ENCODE assay signal across 11 mouse cellular contexts in genomic region chr2:27684017-27684657, GRCm38 (mm10). TPM values are rescaled to one million over a fixed set of nuclear protein-coding genes. Genes with fewer than 3 reads are reported as not detected.
DNase-seq lines count a peak whose midpoint lies in the region; ATAC-seq and TF ChIP-seq lines count a peak whose summit lies in the region.
"Had no signal": no experiment of that assay in that cellular context is flagged by ENCODE, and none has a peak within 500 bp of the region (broad histone marks: within the 10 kb centered on the region; RNA-seq: fewer than 3 reads in every experiment).

No protein-coding gene starts in this region.

- no peaks in the 10 kb centered on the region for H3K9me3 ChIP-seq in heart, embryonic 14.5 days (ENCODE audit: control insufficient read depth, low read length)
- H3K9me3 ChIP-seq in neural tube, embryonic 11.5 days (ENCODE audit: control insufficient read depth, low read length) = no peaks in the 10 kb centered on the region
- no peaks in the 10 kb centered on the region for H3K9me3 ChIP-seq in intestine, embryonic 15.5 days
- H3K9me3 ChIP-seq in stomach, postnatal 0 days (ENCODE audit: control insufficient read depth, low read length) = no peaks in the 10 kb centered on the region
- H3K9me3 ChIP-seq: limb, embryonic 13.5 days had no signal

- H3K36me3 ChIP-seq in heart, embryonic 14.5 days (ENCODE audit: control insufficient read depth, insufficient read depth, low read length) = no peaks in the 10 kb centered on the region
- no peaks in the 10 kb centered on the region for H3K36me3 ChIP-seq in neural tube, embryonic 11.5 days (ENCODE audit: control insufficient read depth, insufficient read depth, low read length)
- H3K36me3 ChIP-seq in intestine, embryonic 15.5 days = no peaks in the 10 kb centered on the region
- H3K36me3 ChIP-seq in stomach, postnatal 0 days (ENCODE audit: control insufficient read depth, insufficient read depth, low read length) = no peaks in the 10 kb centered on the region
- H3K36me3 ChIP-seq: limb, embryonic 13.5 days had no signal

- H3K4me1 ChIP-seq in heart, embryonic 14.5 days (ENCODE audit: control insufficient read depth in 2 of 2, insufficient read depth in 2 of 2, low read length in 2 of 2) = peaks cover 90 to 99% of the 10 kb centered on the region in 2 experiments
- H3K4me1 ChIP-seq in neural tube, embryonic 11.5 days (ENCODE audit: control insufficient read depth, insufficient read depth, low read length) = peaks cover 41% of the 10 kb centered on the region
- peaks cover 95% of the 10 kb centered on the region for H3K4me1 ChIP-seq in intestine, embryonic 15.5 days (replicated peaks)
- H3K4me1 ChIP-seq in stomach, postnatal 0 days (replicated peaks; ENCODE audit: control insufficient read depth, insufficient read depth) = peaks cover 28% of the 10 kb centered on the region

- TF ChIP-seq CTCF in stomach, postnatal 0 days (IDR thresholded peaks at IDR 0.05; ENCODE audit: low read depth) = no peak

- peak overlapping the region; percentile 36; the same call in 1 of the 2 replicates for H3K9ac ChIP-seq in heart, embryonic 14.5 days (ENCODE audit: low read length)
- H3K9ac ChIP-seq in neural tube, embryonic 11.5 days (ENCODE audit: low read length) = no peak overlapping the region
- H3K9ac ChIP-seq in intestine, embryonic 15.5 days = peak overlapping the region; percentile 2; the same call in 1 of the 2 replicates
- no peak overlapping the region for H3K9ac ChIP-seq in stomach, postnatal 0 days (ENCODE audit: low read length)
- H3K9ac ChIP-seq: limb, embryonic 13.5 days had no signal

- no peak for TF ChIP-seq EP300 in stomach, postnatal 0 days (optimal IDR thresholded peaks at IDR 0.05)

- no peak overlapping the region for H3K4me2 ChIP-seq in heart, embryonic 14.5 days (ENCODE audit: low read length)
- no peak overlapping the region for H3K4me2 ChIP-seq in neural tube, embryonic 11.5 days (ENCODE audit: low read depth)
- 0 out of 2 replicates have a peak overlapping the region, but pooled peaks have one; percentile 23 for H3K4me2 ChIP-seq in intestine, embryonic 15.5 days (replicated peaks)
- H3K4me2 ChIP-seq in stomach, postnatal 0 days (replicated peaks; ENCODE audit: low read depth) = no peak overlapping the region
- H3K4me2 ChIP-seq: limb, embryonic 13.5 days had no signal

- no peak overlapping the region for H3K27ac ChIP-seq in heart, embryonic 14.5 days (replicated peaks in 1 of 2; ENCODE audit: control insufficient read depth in 1 of 2, insufficient read depth in 1 of 2, low read depth in 2 of 2, low read length in 2 of 2)
- H3K27ac ChIP-seq in neural tube, embryonic 11.5 days (ENCODE audit: low read depth, low read length) = 0 out of 2 replicates have a peak overlapping the region, but pooled peaks have one; percentile 20
- H3K27ac ChIP-seq in intestine, embryonic 15.5 days = 0 out of 2 replicates have a peak overlapping the region, but pooled peaks have one; percentile 25
- H3K27ac ChIP-seq in stomach, postnatal 0 days (replicated peaks) = no peak overlapping the region
- H3K27ac ChIP-seq: limb, embryonic 13.5 days had no signal

- 50% methylated on average over 11 of the region's 11 CpGs for WGBS in heart, embryonic 14.5 days
- 31% methylated on average over 11 of the region's 11 CpGs for whole genome bisulfite sequencing in neural tube, embryonic 11.5 days
- WGBS in intestine, embryonic 15.5 days = 54% methylated on average over 11 of the region's 11 CpGs
- WGBS in stomach, postnatal 0 days = 57% methylated on average over 11 of the region's 11 CpGs

- no peak overlapping the region for H3K4me3 ChIP-seq in heart, embryonic 14.5 days (ENCODE audit: control insufficient read depth in 1 of 2, insufficient read depth in 1 of 2, low read depth in 1 of 2, low read length in 2 of 2)
- no peak overlapping the region for H3K4me3 ChIP-seq in neural tube, embryonic 11.5 days (ENCODE audit: low read depth, low read length)
- H3K4me3 ChIP-seq in intestine, embryonic 15.5 days (replicated peaks) = no peak overlapping the region
- no peak overlapping the region for H3K4me3 ChIP-seq in stomach, postnatal 0 days (ENCODE audit: low read depth, low read length)
- H3K4me3 ChIP-seq: limb, embryonic 13.5 days had no signal

- no peak for DNase-seq in heart, postnatal 4 days
- DNase-seq in neural tube, embryonic 11.5 days (ENCODE audit: low spot score) = no peak
- DNase-seq in neural tube, embryonic 10.5 days (ENCODE audit: extremely low spot score, low spot score) = no peak
- DNase-seq in stomach, postnatal 0 days (ENCODE audit: low spot score) = peak; percentile 26
- no peak for DNase-seq in thymus, postnatal 14 days
- DNase-seq: layer of hippocampus, adult 9-11 months; lung, postnatal 36 days; right cerebral cortex, postnatal 4 days had no signal

- no peaks in the 10 kb centered on the region for H3K27me3 ChIP-seq in heart, embryonic 14.5 days (ENCODE audit: control insufficient read depth, insufficient read depth, low read length)
- no peaks in the 10 kb centered on the region for H3K27me3 ChIP-seq in neural tube, embryonic 11.5 days (ENCODE audit: control insufficient read depth, insufficient read depth, low read length)
- no peaks in the 10 kb centered on the region for H3K27me3 ChIP-seq in intestine, embryonic 15.5 days (replicated peaks)
- no peaks in the 10 kb centered on the region for H3K27me3 ChIP-seq in stomach, postnatal 0 days (ENCODE audit: control insufficient read depth, insufficient read depth, low read length)
- H3K27me3 ChIP-seq: limb, embryonic 13.5 days had no signal

- ATAC-seq in heart, embryonic 14.5 days (ENCODE audit: insufficient number of reproducible peaks, insufficient read depth, low FRiP score, low read depth) = no peak
- ATAC-seq in neural tube, embryonic 11.5 days (ENCODE audit: insufficient read depth, low FRiP score, low TSS enrichment) = no peak
- ATAC-seq in intestine, embryonic 15.5 days = no peak
- ATAC-seq in stomach, postnatal 0 days (ENCODE audit: low FRiP score, low TSS enrichment) = no peak

RNA-seq across cellular contexts. Expression of gene Rxra, which starts 7.9 kb away (rescaled TPM):
- polyA plus RNA-seq in heart, embryonic 14.5 days (2014; fragmentation: Nextera tagmentation; extraction: Ambion mirVana) = 5.2 and 5.7 TPM in 2 replicates
- 10 to 100 TPM; 39.0 to 43.2 TPM for total RNA-seq in heart, postnatal 4 days (2021)
- 6.8 and 7.2 TPM in 2 replicates for polyA plus RNA-seq in neural tube, embryonic 11.5 days (2014; fragmentation: Nextera tagmentation; extraction: Ambion mirVana)
- 11.7 and 12.5 TPM in 2 replicates for polyA plus RNA-seq in intestine, embryonic 15.5 days (2015; fragmentation: Nextera tagmentation; extraction: Ambion mirVana)
- polyA plus RNA-seq in stomach, postnatal 0 days (2015; fragmentation: Nextera tagmentation; extraction: Ambion mirVana) = 8.7 and 10.5 TPM in 2 replicates

Comparison
In these comparisons a context has a peak if more than half of its experiments do, and no peak if none do; other contexts are left out.
1. H3K27ac ChIP-seq: peak in neural tube, embryonic 11.5 days (single experiment) and intestine, embryonic 15.5 days (single experiment); none in heart, embryonic 14.5 days (0 of 2) and stomach, postnatal 0 days (single experiment).
2. H3K9ac ChIP-seq: peak in heart, embryonic 14.5 days (single experiment) and intestine, embryonic 15.5 days (single experiment); none in neural tube, embryonic 11.5 days (single experiment) and stomach, postnatal 0 days (single experiment).